Mouse (Mus musculus): ENCODE results near the gene Noct.

Gene Noct

DNA sequence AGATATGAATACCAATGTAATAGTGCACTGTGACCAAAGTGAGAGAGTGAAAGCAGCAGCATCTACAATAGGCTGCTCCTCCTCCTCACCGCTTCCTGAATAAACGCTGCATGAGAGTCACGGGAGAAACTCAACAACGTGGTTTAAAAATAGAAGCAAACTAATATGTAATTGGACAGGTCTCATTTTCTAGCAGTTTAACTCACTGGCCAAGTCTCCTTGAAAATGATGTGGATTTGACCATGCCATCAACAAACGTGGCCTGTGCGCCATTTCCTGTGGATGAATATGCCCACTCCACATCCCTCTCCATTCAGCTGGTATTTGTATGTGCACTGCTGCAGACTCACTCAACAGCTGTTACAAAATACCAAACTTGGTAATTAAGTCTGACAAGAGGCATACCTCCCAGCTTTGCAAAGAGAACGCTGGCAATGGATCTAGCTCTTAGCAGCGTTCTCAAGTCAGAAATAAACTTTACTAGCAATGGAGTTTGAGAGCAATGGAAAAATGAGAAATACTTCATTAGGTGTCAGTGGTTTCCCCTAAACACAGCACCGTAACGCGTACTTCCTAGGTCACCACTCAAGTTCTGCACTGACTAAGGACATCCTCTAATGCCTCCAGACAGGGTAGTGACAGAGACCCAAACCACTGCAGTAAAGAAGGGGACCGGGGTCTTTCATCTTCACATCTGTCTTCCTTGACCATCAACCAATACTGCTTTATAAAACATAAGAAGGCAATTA, 46.0 kb downstream of the Noct start:
- in situ Hi-C loops (cut with MboI, MseI): loop anchor here (10.0 kb wide), 1 partner anchor 495 kb away; no protein-coding TSS in a partner anchor

DNA sequence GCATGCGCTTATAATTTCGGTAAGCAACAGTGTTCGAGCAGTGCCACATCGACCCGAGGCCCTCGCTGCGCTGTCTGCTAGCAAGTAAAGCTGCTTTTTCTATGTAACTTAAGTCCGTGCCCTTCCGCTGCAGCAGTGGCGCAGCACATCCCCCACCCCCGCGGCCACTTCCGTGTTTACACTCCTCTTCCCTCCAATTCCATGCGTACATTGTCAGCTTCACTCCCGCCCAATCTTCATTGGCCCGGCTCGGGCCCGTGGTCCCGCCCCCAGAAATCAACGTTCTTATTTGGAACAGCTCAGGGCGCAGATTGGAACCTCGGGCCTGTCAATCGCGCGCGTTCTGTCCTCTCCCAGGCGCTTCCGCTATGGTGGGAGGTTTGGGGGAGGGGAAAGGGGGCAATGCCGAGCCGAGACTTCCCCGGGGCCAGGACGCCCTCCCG, 51.7 kb downstream of the Noct start:
- in situ Hi-C loops (cut with MboI, MseI): loop anchor here (10.0 kb wide), 1 partner anchor 489 kb away; no protein-coding TSS in a partner anchor

DNA sequence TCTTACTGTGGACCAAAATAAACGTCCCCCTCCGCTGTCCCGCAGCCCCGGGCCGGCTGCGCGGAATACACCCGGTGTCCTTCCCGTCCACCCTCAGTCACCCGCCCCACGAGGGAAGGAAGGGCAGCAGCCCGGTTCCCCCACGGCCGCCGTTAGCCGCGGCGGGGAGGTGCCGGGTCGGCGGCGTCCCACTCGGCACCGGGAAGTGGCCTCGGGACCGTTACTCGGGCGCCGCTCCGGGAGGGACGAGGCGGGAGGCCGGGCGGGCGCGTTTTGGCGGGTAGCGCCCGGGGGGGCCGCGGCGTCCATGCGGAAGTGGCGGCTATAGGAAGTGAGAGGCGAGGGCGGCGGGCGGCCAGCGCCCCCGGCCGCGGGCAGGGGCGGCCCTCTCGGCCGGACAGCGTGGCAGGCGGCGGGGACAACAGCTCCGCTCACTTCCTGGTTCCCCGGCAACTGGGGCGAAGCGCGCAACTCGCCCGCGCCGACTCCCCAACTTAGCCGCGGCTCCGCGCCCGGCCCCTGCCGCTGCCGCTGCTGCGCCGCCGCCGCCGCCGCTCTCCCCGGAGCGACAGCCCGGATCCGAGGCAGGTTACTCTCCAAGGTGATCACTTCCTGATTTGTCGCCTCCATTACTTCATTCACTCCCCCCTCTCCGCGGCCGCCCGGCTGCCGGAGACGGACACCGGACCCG, 52.3 kb downstream of the Noct start:
- in situ Hi-C loops (cut with MboI, MseI): loop anchor here (10.0 kb wide), 1 partner anchor 488 kb away; no protein-coding TSS in a partner anchor

DNA sequence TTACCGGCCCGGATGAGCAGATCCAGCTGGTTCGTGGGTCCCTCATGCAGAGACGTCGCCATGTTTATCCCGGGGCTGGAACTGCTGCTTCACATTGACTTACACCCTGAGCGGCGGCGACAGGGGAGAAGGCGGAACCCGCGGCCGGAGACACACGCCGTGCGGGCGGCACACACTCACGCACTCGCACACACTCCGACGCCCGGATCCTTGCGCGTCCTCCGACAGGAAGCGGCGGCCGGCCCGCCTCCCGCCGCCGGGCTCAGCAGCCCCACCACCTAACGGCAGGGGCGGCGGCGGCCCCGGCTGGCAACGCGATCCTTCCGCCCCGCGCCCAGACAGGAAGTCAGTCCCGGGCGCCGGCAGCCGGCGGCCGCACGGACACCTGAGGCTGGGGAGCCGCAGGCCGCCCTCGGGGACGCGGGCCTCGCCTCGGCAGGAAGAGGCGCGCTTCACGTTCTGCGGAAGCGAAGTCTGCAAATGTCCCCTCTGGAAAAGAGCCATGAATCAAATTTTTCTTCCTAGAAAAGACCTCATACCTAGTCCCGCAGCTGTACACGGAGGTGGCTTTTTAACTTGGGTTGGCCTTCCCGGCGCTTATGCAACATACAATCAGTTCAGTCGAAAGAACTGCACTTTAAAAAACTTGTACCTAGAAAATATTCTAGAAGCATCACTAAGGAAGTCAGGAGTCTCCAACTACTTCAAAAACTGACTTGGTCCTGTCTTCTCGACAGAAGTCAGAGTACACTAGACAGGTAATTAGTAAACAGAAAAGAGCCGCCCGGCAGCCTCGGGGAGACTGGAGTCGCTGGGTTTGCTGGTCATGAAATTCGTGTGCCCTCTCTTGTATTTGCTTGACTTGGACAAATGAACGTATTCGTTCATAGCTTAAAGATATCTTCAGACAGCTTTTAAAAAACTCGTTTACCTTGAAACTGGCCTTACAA, 53.2 kb downstream of the Noct start:
- in situ Hi-C loops (cut with MboI, MseI): loop anchor here (10.0 kb wide), 1 partner anchor 487 kb away; no protein-coding TSS in a partner anchor

DNA sequence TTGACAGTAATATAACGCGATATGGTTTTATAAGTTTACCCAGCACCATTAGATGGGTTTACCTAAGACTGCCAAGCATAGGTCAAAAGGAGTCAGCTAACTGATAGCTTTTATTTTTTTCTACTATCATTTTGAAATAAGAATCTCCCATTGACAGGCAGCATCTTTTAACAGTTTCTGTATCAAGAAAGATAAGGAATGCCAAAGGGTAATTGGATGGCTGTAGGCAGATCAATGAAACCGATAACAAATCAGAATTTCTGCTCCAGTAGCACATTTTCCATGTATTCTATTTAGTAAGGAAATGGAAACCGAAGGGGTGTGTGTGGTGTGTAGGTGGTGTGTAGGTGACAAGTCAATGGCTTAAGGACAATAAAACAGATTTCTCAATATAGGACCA, 54.2 kb downstream of the Noct start:
- in situ Hi-C loops (cut with MboI, MseI): loop anchor here (10.0 kb wide), 1 partner anchor 486 kb away; no protein-coding TSS in a partner anchor

DNA sequence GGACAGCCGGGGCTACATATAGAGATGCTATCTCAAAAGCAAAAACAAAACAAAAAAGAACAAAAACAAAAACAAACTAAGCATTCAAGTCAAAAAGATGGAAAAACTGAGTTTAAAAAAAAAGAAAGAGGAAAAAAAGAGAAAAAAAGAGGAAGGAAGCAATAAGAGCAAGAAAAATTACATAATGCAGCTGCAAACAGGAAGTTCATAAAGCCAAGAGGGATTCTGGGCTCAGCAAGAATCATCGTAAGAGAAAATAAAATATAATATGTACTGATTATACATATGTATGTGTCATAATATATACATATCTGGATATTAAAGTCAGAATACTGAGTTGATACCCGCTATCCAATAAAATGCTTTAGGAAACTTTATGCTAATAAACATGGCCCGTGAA, 57.5 kb downstream of the Noct start:
- in situ Hi-C loops (cut with MboI, MseI): no loop called here

DNA sequence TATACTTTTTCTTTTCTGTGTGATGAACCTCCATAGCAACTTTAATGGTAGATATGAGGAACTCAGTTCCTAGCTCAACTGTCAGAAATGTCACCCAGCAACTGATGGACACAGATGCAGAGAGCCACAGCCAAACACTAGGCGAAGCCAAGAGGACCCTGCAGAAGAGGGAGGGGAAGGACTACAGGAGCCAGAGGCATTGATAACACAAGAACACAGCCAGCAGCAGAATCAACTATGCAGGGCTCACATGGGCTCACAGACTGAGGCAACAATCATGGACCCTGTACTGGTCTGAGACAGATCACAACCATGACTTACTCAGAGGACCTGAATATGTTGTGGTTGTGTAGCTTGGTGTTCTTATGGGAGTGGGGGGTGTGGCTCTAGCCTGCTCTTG, 60.1 kb downstream of the Noct start:
- in situ Hi-C loops (cut with MboI, MseI): no loop called here

DNA sequence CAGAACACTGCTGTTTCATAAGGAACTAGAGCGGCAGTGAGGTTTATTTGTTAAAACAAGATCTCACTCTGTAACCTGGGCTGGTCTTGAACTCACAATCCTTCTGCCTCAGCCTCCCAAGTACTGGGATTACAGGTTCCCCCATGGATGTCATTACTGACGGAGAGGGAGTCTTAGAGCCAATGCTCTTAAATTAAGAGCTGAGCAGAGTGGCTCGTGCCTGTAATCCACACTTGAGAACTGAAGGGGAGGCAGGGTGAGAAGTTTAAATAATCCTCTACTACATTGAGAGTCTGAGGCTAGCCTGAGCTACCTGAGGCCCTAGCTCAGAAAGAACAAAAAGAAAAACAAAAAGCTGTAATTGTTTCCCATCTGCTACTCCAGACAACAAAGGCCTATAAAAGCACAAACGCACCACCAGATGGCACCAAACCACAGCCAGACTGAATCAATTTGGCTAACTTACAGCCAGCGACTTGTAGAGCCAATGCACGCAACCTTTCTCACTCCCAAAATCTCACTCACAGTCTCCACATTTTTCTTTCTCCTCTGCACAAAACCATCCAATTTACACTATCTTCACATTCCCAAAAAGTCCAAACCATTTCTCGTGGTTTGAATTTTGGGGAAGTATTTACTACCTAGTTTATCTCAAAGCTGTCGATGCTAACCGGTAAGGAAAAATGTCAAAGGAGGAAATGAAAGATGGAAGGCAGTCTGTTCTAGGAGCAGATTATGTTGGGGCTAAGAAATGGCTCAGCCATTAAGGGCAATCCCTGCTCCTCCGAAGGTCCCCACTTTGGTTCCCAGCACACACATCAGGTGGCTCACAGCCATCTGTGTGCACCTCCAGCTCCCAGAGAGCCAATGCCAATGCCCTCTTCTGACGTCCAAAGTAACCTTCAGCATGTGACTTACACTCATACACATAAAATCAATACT, 64.9 kb downstream of the Noct start:
- in situ Hi-C loops (cut with MboI, MseI): loop anchor here (5.0 kb wide), 1 partner anchor 68 kb away; no protein-coding TSS in a partner anchor

DNA sequence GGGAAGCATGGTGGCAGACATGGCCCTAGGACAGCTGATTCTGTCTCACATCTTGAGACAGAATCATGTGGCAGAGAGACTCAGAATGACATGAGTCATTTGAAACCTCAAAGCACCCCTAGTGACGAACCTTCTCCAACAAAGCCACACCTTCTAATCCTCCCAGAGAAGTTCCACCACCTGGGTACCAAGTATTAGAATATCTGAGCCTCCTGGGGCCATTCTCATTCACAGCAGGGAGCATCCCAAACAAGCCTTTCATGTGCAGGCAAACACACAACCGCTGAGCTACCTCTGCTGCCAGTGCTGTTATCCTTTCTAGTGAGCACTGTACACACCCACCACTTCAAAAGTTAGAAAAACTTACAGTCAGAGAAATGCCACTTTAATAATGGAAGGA, 70.0 kb downstream of the Noct start:
- in situ Hi-C loops (cut with MboI, MseI): loop anchor here (5.0 kb wide), 1 partner anchor 33 kb away; no protein-coding TSS in a partner anchor

DNA sequence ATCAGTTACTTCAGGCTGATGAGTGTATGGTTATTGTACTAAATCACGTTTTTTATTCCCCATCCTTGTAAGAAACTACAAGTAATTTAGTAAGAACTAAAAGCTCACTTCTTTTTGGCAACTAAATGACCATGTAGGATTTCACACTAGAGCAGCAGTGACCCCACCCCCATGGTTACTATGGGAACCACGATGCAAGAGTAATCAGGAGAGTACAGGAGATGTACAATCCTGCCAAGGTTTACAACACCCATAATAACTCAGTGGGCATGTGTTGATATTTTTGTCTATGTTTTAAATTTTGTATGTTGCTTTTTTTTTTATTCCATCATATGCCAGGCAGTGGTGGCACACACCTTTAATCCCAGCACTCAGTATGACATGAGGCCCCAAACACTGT, 71.0 kb downstream of the Noct start:
- in situ Hi-C loops (cut with MboI, MseI): no loop called here

DNA sequence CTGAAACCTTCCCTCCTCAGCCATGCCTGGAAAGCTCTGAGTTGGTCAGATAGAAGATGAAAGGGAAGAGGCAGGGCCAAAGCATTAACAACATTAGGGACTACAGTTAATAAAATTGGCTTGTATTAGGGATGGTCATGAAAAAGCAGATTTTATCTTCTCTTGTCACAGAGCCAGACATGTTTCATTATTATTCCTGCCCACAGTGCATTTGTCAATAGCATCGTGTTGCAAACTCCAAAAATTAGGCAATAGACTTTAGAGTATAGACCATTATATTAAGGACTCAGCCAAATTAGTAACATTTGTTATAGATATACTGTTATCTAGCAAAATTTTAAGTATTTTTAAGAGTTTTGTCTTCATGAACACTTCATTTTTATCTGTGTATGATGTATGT, 72.5 kb downstream of the Noct start:
- in situ Hi-C loops (cut with MboI, MseI): no loop called here
